Mouse (Mus musculus): ENCODE results near the gene Zbtb16. TPM values are rescaled to one million over a fixed set of nuclear protein-coding genes. Genes with fewer than 3 reads are reported as not detected.

The Zbtb16 gene
- polyA plus RNA-seq, 1 experiment from 2014 or later, result 13.3 TPM

DNA sequence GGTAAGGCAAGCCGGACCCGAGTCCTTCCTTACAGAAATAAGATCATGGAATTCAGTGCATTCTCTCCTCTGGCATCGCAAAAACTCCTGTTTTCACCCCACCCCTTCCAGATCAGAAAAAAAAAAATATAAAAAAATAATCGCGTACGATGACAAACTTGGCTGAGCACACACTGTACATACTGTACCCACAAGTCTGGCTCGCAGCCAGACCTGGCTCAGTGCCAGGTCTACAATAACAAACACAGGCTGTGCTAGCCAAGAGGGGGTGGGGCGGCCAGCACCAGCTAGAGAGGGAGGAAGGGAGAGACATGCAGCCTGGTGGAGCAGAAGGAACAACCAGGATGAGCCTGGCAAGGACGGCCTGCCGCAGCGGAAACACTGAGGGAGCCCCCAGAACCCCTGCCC lies 95.9 kb downstream of the Zbtb16 start:
- H3K36me3 ChIP-seq (ENCODE audit: control insufficient read depth, insufficient read depth, low read length), result no peaks in the 10 kb centered on the region
- H3K4me2 ChIP-seq (ENCODE audit: low read depth, low read length), result peak overlapping the region; percentile 44
- no peaks in the 10 kb centered on the region for H3K9me3 ChIP-seq (ENCODE audit: control insufficient read depth, low read length)
- WGBS, result 4% methylated on average over 11 of the region's 11 CpGs
- H3K4me3 ChIP-seq (ENCODE audit: low read length), result no peak overlapping the region
- ATAC-seq (ENCODE audit: low read depth), result peak; percentile 87
- H3K4me1 ChIP-seq (replicated peaks; ENCODE audit: control insufficient read depth, insufficient read depth, low read length), result peaks cover 67% of the 10 kb centered on the region
- H3K27me3 ChIP-seq (ENCODE audit: control insufficient read depth, insufficient read depth, low read depth, low read length), result no peaks in the 10 kb centered on the region
- peak overlapping the region; percentile 59 for H3K9ac ChIP-seq (ENCODE audit: low read length)
- H3K27ac ChIP-seq (ENCODE audit: low read length), result peak overlapping the region; percentile 95

DNA sequence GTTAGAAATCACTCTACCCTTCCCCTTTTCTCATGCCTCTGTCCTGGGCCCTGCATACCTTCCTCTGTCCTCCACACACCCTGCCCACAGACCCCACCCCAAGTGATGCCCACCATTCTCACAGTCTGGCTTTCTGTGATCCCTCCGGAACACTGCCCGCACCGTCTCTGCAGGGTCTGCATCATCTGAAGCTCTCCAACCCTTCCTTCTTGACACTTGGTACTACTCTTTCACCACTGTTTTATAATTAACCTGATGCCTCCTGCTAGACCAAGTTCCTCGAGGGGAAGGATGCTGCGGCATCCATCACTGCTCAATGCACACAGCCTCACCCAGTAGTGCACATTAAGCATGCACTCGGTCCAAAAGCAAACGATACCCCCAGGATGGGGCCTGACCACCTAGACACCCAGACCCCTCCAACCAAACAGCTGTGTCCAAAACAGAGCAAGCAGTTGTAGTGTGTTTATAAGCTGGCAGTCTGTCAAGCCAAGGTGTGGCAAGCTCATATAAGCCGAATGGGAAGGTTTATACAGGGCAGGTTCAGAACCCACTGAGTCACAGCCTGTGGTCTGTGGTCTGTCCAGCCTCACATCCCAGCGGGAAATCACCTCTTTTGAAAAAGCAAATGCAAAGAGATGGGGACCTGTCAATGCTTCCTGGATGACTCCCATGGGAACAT lies 97.1 kb downstream of the Zbtb16 start:
- H3K27me3 ChIP-seq (ENCODE audit: control insufficient read depth, insufficient read depth, low read depth, low read length), result no peaks in the 10 kb centered on the region
- peaks cover 68% of the 10 kb centered on the region for H3K4me1 ChIP-seq (replicated peaks; ENCODE audit: control insufficient read depth, insufficient read depth, low read length)
- WGBS, result 76% methylated on average over 9 of the region's 9 CpGs
- H3K4me3 ChIP-seq (ENCODE audit: low read length), result no peak overlapping the region
- no peaks in the 10 kb centered on the region for H3K9me3 ChIP-seq (ENCODE audit: control insufficient read depth, low read length)
- H3K9ac ChIP-seq (ENCODE audit: low read length), result no peak overlapping the region
- peak overlapping the region; percentile 95 for H3K27ac ChIP-seq (ENCODE audit: low read length)
- no peaks in the 10 kb centered on the region for H3K36me3 ChIP-seq (ENCODE audit: control insufficient read depth, insufficient read depth, low read length)
- ATAC-seq (ENCODE audit: low read depth), result no peak
- H3K4me2 ChIP-seq (ENCODE audit: low read depth, low read length), result no peak overlapping the region

DNA sequence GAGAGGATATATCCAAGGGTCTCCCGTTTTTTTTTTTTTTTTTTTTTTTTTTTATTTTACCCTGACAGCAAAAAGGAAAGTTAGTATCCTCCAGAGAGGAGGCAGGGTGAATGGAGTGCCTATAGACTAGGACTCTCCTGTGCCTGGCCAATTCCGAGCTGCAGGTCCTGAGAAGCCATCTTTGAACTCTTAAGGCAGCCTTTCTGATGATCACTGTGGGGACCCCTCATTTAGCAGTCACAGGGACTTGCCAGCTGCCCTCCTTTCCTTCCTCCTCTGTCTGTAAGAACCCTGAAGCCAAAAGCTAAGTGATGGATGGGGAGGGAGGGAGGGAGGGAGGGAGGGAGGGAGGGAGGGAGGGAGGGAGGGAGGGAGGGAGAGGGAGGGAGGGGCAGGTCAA lies 98.1 kb downstream of the Zbtb16 start:
- peaks cover 74% of the 10 kb centered on the region for H3K4me1 ChIP-seq (replicated peaks; ENCODE audit: control insufficient read depth, insufficient read depth, low read length)
- 7% methylated on average over 2 of the region's 2 CpGs for WGBS
- H3K4me3 ChIP-seq (ENCODE audit: low read length), result no peak overlapping the region
- no peak for ATAC-seq (ENCODE audit: low read depth)
- no peaks in the 10 kb centered on the region for H3K36me3 ChIP-seq (ENCODE audit: control insufficient read depth, insufficient read depth, low read length)
- H3K9me3 ChIP-seq (ENCODE audit: control insufficient read depth, low read length), result no peaks in the 10 kb centered on the region
- H3K27me3 ChIP-seq (ENCODE audit: control insufficient read depth, insufficient read depth, low read depth, low read length), result no peaks in the 10 kb centered on the region
- H3K4me2 ChIP-seq (ENCODE audit: low read depth, low read length), result peak overlapping the region; percentile 41
- peak overlapping the region; percentile 91 for H3K27ac ChIP-seq (ENCODE audit: low read length)
- H3K9ac ChIP-seq (ENCODE audit: low read length), result peak overlapping the region; percentile 50

DNA sequence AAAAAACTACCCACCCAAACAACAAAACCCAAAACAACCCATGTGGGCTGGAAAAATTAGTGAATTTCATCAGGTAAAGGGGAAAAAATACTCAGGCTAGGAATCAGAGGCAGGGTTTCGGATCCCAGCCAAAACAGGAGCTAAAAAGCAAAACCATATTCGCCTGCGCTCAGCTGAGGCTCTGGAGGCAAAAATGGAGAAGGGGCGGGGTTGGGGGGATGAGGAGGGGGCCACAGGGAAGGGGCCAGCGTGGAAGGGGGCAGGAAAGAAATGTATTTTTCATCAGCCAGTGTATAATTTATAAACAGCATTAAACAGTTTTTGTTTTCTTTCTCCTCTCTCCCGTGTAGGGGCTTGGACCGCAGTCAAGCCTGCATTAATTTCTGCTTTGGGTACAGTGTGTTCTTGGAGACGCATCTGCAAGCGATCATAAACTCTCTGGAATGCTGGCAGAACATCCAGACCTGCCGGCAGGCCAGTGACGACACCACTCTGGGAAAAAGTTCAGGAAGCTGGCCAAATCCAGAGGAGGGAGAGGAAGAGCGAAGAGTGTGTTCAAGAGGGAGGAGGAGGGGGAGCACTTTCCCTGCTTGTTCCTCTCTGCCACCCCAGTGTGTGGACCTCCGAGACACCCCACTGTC lies 98.7 kb downstream of the Zbtb16 start:
- peak overlapping the region; percentile 91 for H3K27ac ChIP-seq (ENCODE audit: low read length)
- peak overlapping the region; percentile 50 for H3K9ac ChIP-seq (ENCODE audit: low read length)
- whole genome bisulfite sequencing, result 20% methylated on average over 13 of the region's 13 CpGs
- no peaks in the 10 kb centered on the region for H3K27me3 ChIP-seq (ENCODE audit: control insufficient read depth, insufficient read depth, low read depth, low read length)
- peaks cover 76% of the 10 kb centered on the region for H3K4me1 ChIP-seq (replicated peaks; ENCODE audit: control insufficient read depth, insufficient read depth, low read length)
- no peaks in the 10 kb centered on the region for H3K9me3 ChIP-seq (ENCODE audit: control insufficient read depth, low read length)
- peak; percentile 77 for ATAC-seq (ENCODE audit: low read depth)
- H3K36me3 ChIP-seq (ENCODE audit: control insufficient read depth, insufficient read depth, low read length), result no peaks in the 10 kb centered on the region
- H3K4me3 ChIP-seq (ENCODE audit: low read length), result no peak overlapping the region
- H3K4me2 ChIP-seq (ENCODE audit: low read depth, low read length), result peak overlapping the region; percentile 41

DNA sequence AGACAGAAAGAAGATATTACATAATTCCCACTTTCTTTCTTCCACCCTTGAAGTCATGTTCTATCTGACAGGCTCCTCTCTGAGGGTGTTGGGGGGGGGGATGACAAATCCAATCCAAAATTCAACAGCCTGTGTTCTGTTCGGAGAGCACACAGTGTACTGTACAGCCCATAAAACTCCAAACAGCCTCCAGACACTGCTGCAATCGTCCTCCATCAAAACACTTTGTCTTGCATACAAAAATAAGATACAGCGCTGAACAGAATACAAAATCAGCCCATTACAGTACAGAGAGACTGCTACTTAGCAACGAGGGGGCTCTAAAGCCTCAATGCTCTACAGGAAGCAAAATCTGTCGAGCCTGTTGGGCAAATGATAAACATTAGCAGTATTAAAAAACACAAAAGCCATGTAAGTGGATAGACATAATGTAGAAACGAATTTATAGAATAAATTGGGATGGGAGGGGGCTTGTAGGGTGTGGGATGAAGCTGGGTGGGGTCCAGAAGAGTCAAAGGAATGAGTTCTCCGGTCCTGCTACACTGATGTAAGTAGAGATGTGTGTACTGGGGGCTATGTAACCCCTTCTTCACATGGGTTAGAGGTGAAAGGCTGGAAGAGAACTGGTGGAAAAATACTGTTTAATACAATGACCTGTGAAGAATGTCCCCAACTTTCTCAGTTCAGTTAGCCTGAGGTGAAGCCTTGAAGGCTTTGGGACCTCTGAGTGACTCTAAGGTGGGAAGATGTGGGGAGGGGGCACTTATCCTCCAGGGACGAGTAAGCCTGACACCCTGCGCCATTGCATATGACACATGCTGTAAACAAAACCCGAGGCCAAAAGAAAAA lies 99.4 kb downstream of the Zbtb16 start:
- H3K27me3 ChIP-seq (ENCODE audit: control insufficient read depth, insufficient read depth, low read depth, low read length), result no peaks in the 10 kb centered on the region
- H3K4me1 ChIP-seq (replicated peaks; ENCODE audit: control insufficient read depth, insufficient read depth, low read length), result peaks cover 76% of the 10 kb centered on the region
- WGBS, result 33% methylated on average over 10 of the region's 10 CpGs
- peak overlapping the region; percentile 91 for H3K27ac ChIP-seq (ENCODE audit: low read length)
- no peak overlapping the region for H3K4me3 ChIP-seq (ENCODE audit: low read length)
- H3K36me3 ChIP-seq (ENCODE audit: control insufficient read depth, insufficient read depth, low read length), result no peaks in the 10 kb centered on the region
- no peaks in the 10 kb centered on the region for H3K9me3 ChIP-seq (ENCODE audit: control insufficient read depth, low read length)
- H3K4me2 ChIP-seq (ENCODE audit: low read depth, low read length), result peak overlapping the region; percentile 41
- peak overlapping the region; percentile 50 for H3K9ac ChIP-seq (ENCODE audit: low read length)
- peak; percentile 37 for ATAC-seq (ENCODE audit: low read depth)

DNA sequence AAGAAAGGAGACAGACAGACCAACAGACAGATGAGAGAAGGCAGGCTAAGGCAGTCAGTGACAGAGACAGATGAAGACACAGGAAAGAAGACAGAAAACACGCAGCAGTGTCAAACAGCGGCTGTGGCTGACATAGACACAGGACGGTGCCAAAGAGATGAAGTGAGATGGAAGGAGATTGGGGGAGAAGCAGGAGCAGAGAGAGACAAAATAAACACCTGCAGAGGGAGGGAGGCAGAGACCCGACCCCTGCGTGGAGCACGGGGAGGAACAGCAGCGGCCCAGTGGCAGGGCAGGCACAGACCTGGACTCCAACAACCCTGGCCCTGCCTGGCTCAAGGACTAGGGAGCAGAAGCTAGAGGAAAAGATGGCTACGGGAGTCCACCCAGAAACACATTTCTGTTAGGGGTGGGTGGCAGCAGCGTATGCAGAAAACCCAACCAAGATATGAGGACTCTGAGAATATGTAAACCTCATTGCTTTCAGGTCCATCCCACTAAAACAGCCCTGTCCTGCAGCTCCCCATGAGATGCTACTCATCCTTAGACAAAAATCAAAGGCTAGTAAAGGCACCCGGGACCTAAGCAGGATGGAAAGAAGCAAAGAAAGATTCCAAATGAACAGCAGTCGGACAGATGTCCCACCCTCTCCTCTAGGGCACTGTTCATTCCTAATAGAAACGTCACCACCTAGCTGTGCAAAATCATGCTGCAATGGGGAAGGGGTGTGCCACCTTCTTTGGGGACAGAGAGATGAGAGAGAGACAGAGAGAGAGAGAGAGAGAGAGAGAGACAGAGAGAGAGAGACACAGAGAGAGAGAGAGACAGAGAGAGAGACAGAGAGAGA lies 100.3 kb downstream of the Zbtb16 start:
- Histone ChIP-seq H3K27ac (ENCODE audit: low read length) (peak overlapping the region; percentile 91), H3K4me2 (ENCODE audit: low read depth, low read length) (no peak overlapping the region), H3K36me3 (ENCODE audit: control insufficient read depth, insufficient read depth, low read length) (no peaks in the 10 kb centered on the region), H3K4me3 (ENCODE audit: low read length) (no peak overlapping the region), H3K9ac (ENCODE audit: low read length) (peak overlapping the region; percentile 43), H3K4me1 (replicated peaks; ENCODE audit: control insufficient read depth, insufficient read depth, low read length) (peaks cover 67% of the 10 kb centered on the region), H3K27me3 (ENCODE audit: control insufficient read depth, insufficient read depth, low read depth, low read length) (no peaks in the 10 kb centered on the region), H3K9me3 (ENCODE audit: control insufficient read depth, low read length) (no peaks in the 10 kb centered on the region)
- no peak for ATAC-seq (ENCODE audit: low read depth)
- WGBS, result 40% methylated on average over 12 of the region's 12 CpGs

DNA sequence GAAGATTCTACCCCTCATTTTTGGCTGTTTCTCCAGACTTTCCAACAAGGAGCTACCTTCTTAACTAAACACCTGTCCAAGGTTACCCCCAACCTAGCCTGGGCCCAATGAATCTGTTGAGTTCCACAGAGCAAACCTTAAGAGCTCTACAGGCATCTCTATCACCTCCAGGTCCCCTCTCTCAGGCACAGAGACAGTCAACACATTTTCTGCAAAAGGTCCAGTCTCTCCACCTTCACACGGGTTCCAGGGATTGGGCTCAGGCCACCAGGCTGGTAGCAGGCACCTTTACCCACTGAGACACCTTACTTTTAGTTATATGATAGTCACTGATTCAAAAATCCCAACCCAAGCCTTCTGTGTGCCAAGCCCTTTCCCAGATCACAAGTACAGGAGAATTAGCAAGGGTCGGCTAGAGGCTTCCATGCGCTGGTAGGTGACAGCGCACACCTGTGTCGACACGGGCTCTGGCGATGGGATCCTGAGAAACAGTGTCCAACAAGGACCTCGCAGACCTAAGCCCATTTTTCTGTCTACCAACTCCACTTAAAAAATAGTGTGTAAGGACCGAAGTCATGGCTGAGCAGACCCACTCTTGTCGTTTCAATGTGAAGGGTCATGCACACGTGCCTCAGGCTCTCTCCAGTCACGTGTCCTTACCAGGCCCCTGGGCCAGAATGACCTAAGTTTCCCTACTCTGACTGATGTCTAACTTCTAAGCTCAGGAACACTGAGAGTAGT lies 101.1 kb downstream of the Zbtb16 start:
- H3K9ac ChIP-seq (ENCODE audit: low read length), result peak overlapping the region; percentile 43; the same call in 1 of the 2 replicates
- H3K27me3 ChIP-seq (ENCODE audit: control insufficient read depth, insufficient read depth, low read depth, low read length), result no peaks in the 10 kb centered on the region
- 72% methylated on average over 12 of the region's 12 CpGs for WGBS
- H3K4me3 ChIP-seq (ENCODE audit: low read length), result no peak overlapping the region
- no peaks in the 10 kb centered on the region for H3K36me3 ChIP-seq (ENCODE audit: control insufficient read depth, insufficient read depth, low read length)
- peaks cover 61% of the 10 kb centered on the region for H3K4me1 ChIP-seq (replicated peaks; ENCODE audit: control insufficient read depth, insufficient read depth, low read length)
- ATAC-seq (ENCODE audit: low read depth), result no peak
- peak overlapping the region; percentile 16; the same call in 1 of the 2 replicates for H3K27ac ChIP-seq (ENCODE audit: low read length)
- H3K4me2 ChIP-seq (ENCODE audit: low read depth, low read length), result no peak overlapping the region
- no peaks in the 10 kb centered on the region for H3K9me3 ChIP-seq (ENCODE audit: control insufficient read depth, low read length)

DNA sequence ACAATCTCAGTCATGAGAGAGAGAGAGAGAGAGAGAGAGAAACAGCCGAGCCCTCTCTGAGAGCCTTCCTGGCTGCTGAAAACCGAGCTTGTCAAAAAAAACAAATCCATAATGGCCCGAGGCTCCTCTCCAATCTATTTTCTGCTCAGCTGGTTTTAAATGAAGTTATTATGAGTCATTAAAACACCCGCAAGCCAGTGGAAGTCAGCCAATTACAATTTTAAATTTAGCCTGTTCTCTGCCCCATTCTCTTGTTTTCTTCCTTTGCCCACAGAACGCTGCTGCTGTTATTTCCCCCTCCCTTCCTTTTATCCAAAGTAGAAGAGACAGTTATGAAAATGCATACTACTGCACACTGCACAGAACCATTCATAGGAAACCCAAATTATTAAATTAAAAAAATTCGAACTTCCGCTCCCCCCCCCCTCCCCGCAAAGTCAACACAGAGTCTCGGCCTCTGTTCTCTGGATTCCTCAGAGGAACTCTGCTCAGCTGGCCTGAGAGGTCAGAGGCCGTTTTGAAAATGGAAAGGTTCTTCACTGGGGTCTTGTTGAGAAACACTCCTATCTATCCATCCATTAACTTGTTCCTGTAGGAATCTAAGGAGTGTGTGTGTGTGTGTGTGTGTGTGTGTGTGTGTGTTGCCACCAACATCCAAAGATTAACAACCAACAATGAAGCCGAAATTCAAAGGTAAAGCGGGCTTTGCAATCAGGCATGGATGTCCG lies 102.0 kb downstream of the Zbtb16 start:
- Histone ChIP-seq H3K9ac (ENCODE audit: low read length) (no peak overlapping the region), H3K27ac (ENCODE audit: low read length) (peak overlapping the region; percentile 56), H3K4me2 (ENCODE audit: low read depth, low read length) (no peak overlapping the region; the same call in 1 of the 2 replicates), H3K4me3 (ENCODE audit: low read length) (no peak overlapping the region), H3K36me3 (ENCODE audit: control insufficient read depth, insufficient read depth, low read length) (no peaks in the 10 kb centered on the region), H3K9me3 (ENCODE audit: control insufficient read depth, low read length) (no peaks in the 10 kb centered on the region), H3K4me1 (replicated peaks; ENCODE audit: control insufficient read depth, insufficient read depth, low read length) (peaks cover 61% of the 10 kb centered on the region), H3K27me3 (ENCODE audit: control insufficient read depth, insufficient read depth, low read depth, low read length) (no peaks in the 10 kb centered on the region)
- 31% methylated on average over 13 of the region's 13 CpGs for WGBS
- ATAC-seq (ENCODE audit: low read depth), result no peak
